Mouse (Mus musculus) embryonic facial prominence, embryonic 12.5 days (tissue): ENCODE results near the gene Stpg3. TPM values are rescaled to one million over a fixed set of nuclear protein-coding genes. Genes with fewer than 3 reads are reported as not detected.
A peak's percentile ranks its signal among the peaks of the same experiment; 100 is the strongest.

ENCODE experiments used
- ATAC-seq: fragments of 200-750 bp; cut with Nextera tagmentation; 2 replicates; pipeline ENCODE4 v1.8.0; 2017; ENCODE audit not compliant: insufficient number of reproducible peaks, insufficient read depth, low FRiP score, low TSS enrichment
- H3K27ac ChIP-seq: fragments of 300-500 bp; sonication (generic); 2 replicates; pipeline ENCODE4 v1.5.1; 2016; ENCODE audit warnings: mild to moderate bottlenecking
- H3K27me3 ChIP-seq: fragments of 300-500 bp; sonication (generic); 2 replicates; pipeline ENCODE4 v1.6.1; 2016; ENCODE audit warnings: mild to moderate bottlenecking, moderate library complexity
- H3K36me3 ChIP-seq: fragments of 300-500 bp; sonication (generic); 2 replicates; pipeline ENCODE4 v1.6.1; 2016; ENCODE audit warnings: mild to moderate bottlenecking
- H3K4me1 ChIP-seq: fragments of 300-500 bp; sonication (generic); 2 replicates; pipeline ENCODE4 v1.6.1; 2016
- H3K4me2 ChIP-seq: fragments of 300-500 bp; sonication (generic); replicated peaks from 2 replicates; pipeline ENCODE4 v1.6.1; 2016; ENCODE audit warnings: mild to moderate bottlenecking, moderate library complexity
- H3K4me3 ChIP-seq: fragments of 300-500 bp; sonication (generic); 2 replicates; pipeline ENCODE4 v1.5.1; 2016; ENCODE audit warnings: mild to moderate bottlenecking
- H3K9ac ChIP-seq: fragments of 300-500 bp; sonication (generic); 2 replicates; pipeline ENCODE4 v1.6.1; 2016; ENCODE audit warnings: mild to moderate bottlenecking, moderate library complexity
- H3K9me3 ChIP-seq: fragments of 300-500 bp; sonication (generic); 2 replicates; pipeline ENCODE4 v1.6.1; 2016; ENCODE audit warnings: mild to moderate bottlenecking, moderate library complexity
- WGBS: fragments of 180-500 bp; shearing (Covaris S2); methylation state at CpG from one replicate; pipeline ENCODE4 v1.1.7; 2016; 5-methylcytosine and 5-hydroxymethylcytosine counted together
- polyA plus RNA-seq: library from polyadenylated mRNA; unstranded; fragments of >200 nt; fragmentation: Nextera tagmentation; extraction: Ambion mirVana; gene quantifications from 2 replicates; pipeline ENCODE4 v1.2.1, GENCODE M21; 2016

The Stpg3 gene
- polyA plus RNA-seq, 1 experiment from 2014 or later, result not detected

- Histone ChIP-seq H3K4me1 (peaks cover 13% of the 10 kb centered on the region), H3K9ac (peak within 1 kb of the TSS; percentile 15; the same call in 1 of the 2 replicates), H3K27ac (no peak within 1 kb of the TSS), H3K4me3 (no peak within 1 kb of the TSS), H3K9me3 (no peaks in the 10 kb centered on the region), H3K36me3 (peaks cover 48% of the 10 kb centered on the region), H3K4me2 (no peak within 1 kb of the TSS), H3K27me3 (peaks cover 28% of the 10 kb centered on the region)
- 93% methylated on average over 10 of the region's 10 CpGs for WGBS
- ATAC-seq, result no peak
Observed at GRCm38 (mm10) chr2:25246183-25247072, 32.0 kb upstream of the Stpg3 start, which contains the start of gene AL732309.1. Gene AL732309.1 (minus strand): TSS chr2:25246863.

- Histone ChIP-seq H3K9ac (no peak overlapping the region), H3K27ac (no peak overlapping the region), H3K27me3 (peaks cover 34% of the 10 kb centered on the region), H3K36me3 (peaks cover 33% of the 10 kb centered on the region), H3K9me3 (no peaks in the 10 kb centered on the region), H3K4me2 (no peak overlapping the region), H3K4me1 (peaks cover 22% of the 10 kb centered on the region), H3K4me3 (no peak overlapping the region)
- ATAC-seq, result no peak
- 89% methylated on average over 4 of the region's 4 CpGs for WGBS
Observed at GRCm38 (mm10) chr2:25244144-25244543, 29.7 kb upstream of the Stpg3 start.

GRCm38 (mm10) chr2:25243342-25243741, 28.9 kb upstream of the Stpg3 start:
- H3K36me3 ChIP-seq, result peaks cover 25% of the 10 kb centered on the region
- H3K4me2 ChIP-seq, result peak overlapping the region; percentile 98; the same call in 1 of the 2 replicates
- H3K9ac ChIP-seq, result 0 out of 2 replicates have a peak overlapping the region, but pooled peaks have one; percentile 52
- no peak for ATAC-seq
- no peak overlapping the region for H3K27ac ChIP-seq
- 77% methylated on average over 8 of the region's 8 CpGs for WGBS
- peaks cover 22% of the 10 kb centered on the region for H3K4me1 ChIP-seq
- H3K4me3 ChIP-seq, result no peak overlapping the region
- H3K27me3 ChIP-seq, result peaks cover 34% of the 10 kb centered on the region
- no peaks in the 10 kb centered on the region for H3K9me3 ChIP-seq

GRCm38 (mm10) chr2:25242101-25242506, 27.7 kb upstream of the Stpg3 start, which contains the start of the genes Rnf208 and Cysrt1:
Gene Rnf208 (plus strand): TSS chr2:25242255.
Gene Cysrt1 (minus strand): TSS chr2:25242452.
- peaks cover 12% of the 10 kb centered on the region for H3K36me3 ChIP-seq
- WGBS, result under 1% methylated on average over 59 of the region's 59 CpGs
- H3K27me3 ChIP-seq, result peaks cover 39% of the 10 kb centered on the region
- H3K4me1 ChIP-seq, result peaks cover 22% of the 10 kb centered on the region
- no peak for ATAC-seq
- peak within 1 kb of the TSS; percentile 52 for H3K9ac ChIP-seq
- H3K9me3 ChIP-seq, result no peaks in the 10 kb centered on the region
- peak within 1 kb of the TSS; percentile 52 for H3K4me3 ChIP-seq
- H3K27ac ChIP-seq, result 0 out of 2 replicates have a peak within 1 kb of the TSS, but pooled peaks have one; percentile 8
- peak within 1 kb of the TSS; percentile 98 for H3K4me2 ChIP-seq

- H3K27ac ChIP-seq, result no peak overlapping the region
- 0 out of 2 replicates have a peak, but pooled peaks have one; percentile 19 for ATAC-seq
- H3K27me3 ChIP-seq, result peaks cover 39% of the 10 kb centered on the region
- H3K4me3 ChIP-seq, result peak overlapping the region; percentile 52
- H3K4me2 ChIP-seq, result peak overlapping the region; percentile 98
- H3K4me1 ChIP-seq, result peaks cover 22% of the 10 kb centered on the region
- peaks cover 11% of the 10 kb centered on the region for H3K36me3 ChIP-seq
- H3K9me3 ChIP-seq, result no peaks in the 10 kb centered on the region
- H3K9ac ChIP-seq, result no peak overlapping the region
- 21% methylated on average over 6 of the region's 6 CpGs for WGBS
Observed at GRCm38 (mm10) chr2:25241438-25241775, 27.0 kb upstream of the Stpg3 start.

GRCm38 (mm10) chr2:25240723-25241437, 26.4 kb upstream of the Stpg3 start:
- H3K36me3 ChIP-seq, result peaks cover 6% of the 10 kb centered on the region; the same call in 1 of the 2 replicates
- peaks cover 43% of the 10 kb centered on the region for H3K27me3 ChIP-seq
- peak; percentile 81 for ATAC-seq
- H3K4me2 ChIP-seq, result peak overlapping the region; percentile 98
- peak overlapping the region; percentile 34 for H3K4me3 ChIP-seq
- H3K4me1 ChIP-seq, result peaks cover 22% of the 10 kb centered on the region
- WGBS, result 1% methylated on average over 29 of the region's 29 CpGs
- no peaks in the 10 kb centered on the region for H3K9me3 ChIP-seq
- H3K9ac ChIP-seq, result peak overlapping the region; percentile 24; the same call in 1 of the 2 replicates
- H3K27ac ChIP-seq, result peak overlapping the region; percentile 8; the same call in 1 of the 2 replicates

GRCm38 (mm10) chr2:25240310-25240709, 25.9 kb upstream of the Stpg3 start:
- H3K4me1 ChIP-seq, result peaks cover 22% of the 10 kb centered on the region
- 48% methylated on average over 8 of the region's 8 CpGs for WGBS
- H3K36me3 ChIP-seq, result peaks cover 2% of the 10 kb centered on the region; the same call in 1 of the 2 replicates
- no peaks in the 10 kb centered on the region for H3K9me3 ChIP-seq
- H3K9ac ChIP-seq, result 0 out of 2 replicates have a peak overlapping the region, but pooled peaks have one; percentile 6
- peaks cover 46% of the 10 kb centered on the region for H3K27me3 ChIP-seq
- H3K27ac ChIP-seq, result peak overlapping the region; percentile 8; the same call in 1 of the 2 replicates
- peak overlapping the region; percentile 98 for H3K4me2 ChIP-seq
- no peak for ATAC-seq
- peak overlapping the region; percentile 34 for H3K4me3 ChIP-seq

GRCm38 (mm10) chr2:25239766-25240165, 25.3 kb upstream of the Stpg3 start:
- Histone ChIP-seq H3K36me3 (no peaks in the 10 kb centered on the region), H3K9ac (no peak overlapping the region), H3K4me1 (peaks cover 22% of the 10 kb centered on the region), H3K9me3 (no peaks in the 10 kb centered on the region), H3K4me2 (no peak overlapping the region), H3K27ac (no peak overlapping the region), H3K4me3 (no peak overlapping the region), H3K27me3 (peaks cover 49% of the 10 kb centered on the region)
- no peak for ATAC-seq
- WGBS, result 86% methylated on average over 3 of the region's 3 CpGs

GRCm38 (mm10) chr2:25238106-25238505, 23.7 kb upstream of the Stpg3 start:
- no peaks in the 10 kb centered on the region for H3K36me3 ChIP-seq
- H3K27ac ChIP-seq, result no peak overlapping the region
- H3K4me1 ChIP-seq, result peaks cover 22% of the 10 kb centered on the region
- H3K4me2 ChIP-seq, result no peak overlapping the region
- peaks cover 38% of the 10 kb centered on the region for H3K27me3 ChIP-seq
- no peak for ATAC-seq
- no peaks in the 10 kb centered on the region for H3K9me3 ChIP-seq
- no peak overlapping the region for H3K4me3 ChIP-seq
- no peak overlapping the region for H3K9ac ChIP-seq

GRCm38 (mm10) chr2:25237522-25237921, 23.1 kb upstream of the Stpg3 start:
- peaks cover 18% of the 10 kb centered on the region for H3K4me1 ChIP-seq
- H3K27ac ChIP-seq, result no peak overlapping the region
- no peaks in the 10 kb centered on the region for H3K9me3 ChIP-seq
- WGBS, result 68% methylated on average over 4 of the region's 4 CpGs
- no peak overlapping the region for H3K9ac ChIP-seq
- H3K4me3 ChIP-seq, result no peak overlapping the region
- peaks cover 33% of the 10 kb centered on the region for H3K27me3 ChIP-seq
- no peak for ATAC-seq
- H3K36me3 ChIP-seq, result no peaks in the 10 kb centered on the region
- H3K4me2 ChIP-seq, result no peak overlapping the region

- Histone ChIP-seq H3K27ac (no peak within 1 kb of the TSS), H3K36me3 (no peaks in the 10 kb centered on the region), H3K4me1 (peaks cover 11% of the 10 kb centered on the region), H3K4me3 (no peak within 1 kb of the TSS), H3K9me3 (no peaks in the 10 kb centered on the region), H3K4me2 (no peak within 1 kb of the TSS), H3K27me3 (peaks cover 31% of the 10 kb centered on the region), H3K9ac (no peak within 1 kb of the TSS)
- ATAC-seq, result no peak
- WGBS, result 32% methylated on average over 8 of the region's 8 CpGs
Observed at GRCm38 (mm10) chr2:25236614-25237013, 22.2 kb upstream of the Stpg3 start, which contains the start of gene Rnf224. Gene Rnf224 (minus strand): TSS chr2:25236787.
